Mouse (Mus musculus) bone marrow macrophage, adult 2 months (primary cell): ENCODE data around the gene Ptch2. TPM values are rescaled to one million over a fixed set of nuclear protein-coding genes. Genes with fewer than 3 reads are reported as not detected.

Experiments used
- H3K27ac ChIP-seq: 2 replicates; pipeline ENCODE4 v1.5.1; 2012; ENCODE audit warnings: low read depth, low read length; ENCODE audit not compliant: insufficient read depth
- H3K4me1 ChIP-seq: 2 replicates; pipeline ENCODE4 v1.6.1; 2012; ENCODE audit warnings: low read length; ENCODE audit not compliant: control insufficient read depth, insufficient read depth
- H3K4me3 ChIP-seq: 2 replicates; pipeline ENCODE4 v1.5.1; 2012; ENCODE audit warnings: mild to moderate bottlenecking, low read length, moderate library complexity; ENCODE audit not compliant: insufficient read depth
- CTCF ChIP-seq: IDR thresholded peaks from 2 replicates; pipeline ENCODE4 v1.5.1; 2012; ENCODE audit warnings: low read depth, mild to moderate bottlenecking, low read length, moderate library complexity
- POLR2A ChIP-seq: IDR thresholded peaks from 2 replicates; pipeline ENCODE4 v1.6.1; 2012; ENCODE audit warnings: mild to moderate bottlenecking, low read depth, low read length, borderline replicate concordance
- polyA plus RNA-seq: library from polyadenylated mRNA; stranded (reverse); fragments of >200 nt; gene quantifications from 2 replicates; pipeline ENCODE4 v1.2.4, GENCODE M21; 2012; ENCODE audit not compliant: missing spikeins, insufficient read depth, insufficient read length

The Ptch2 gene
- polyA plus RNA-seq, 1 experiment = not detected

GRCm38 (mm10) chr4:117117931-117118330 lies 22.1 kb downstream of the Ptch2 start:
- Histone ChIP-seq H3K4me3 (no peak overlapping the region), H3K4me1 (peaks cover 22% of the 10 kb centered on the region), H3K27ac (no peak overlapping the region)
- TF ChIP-seq POLR2A = no peak

- peaks cover 33% of the 10 kb centered on the region for H3K4me1 ChIP-seq
- no peak overlapping the region for H3K27ac ChIP-seq
- TF ChIP-seq POLR2A (no peak), CTCF (no peak)
- peak overlapping the region; percentile 59 for H3K4me3 ChIP-seq
Observed at GRCm38 (mm10) chr4:117119636-117120035, 23.8 kb downstream of the Ptch2 start.

GRCm38 (mm10) chr4:117120052-117120444 lies 24.2 kb downstream of the Ptch2 start:
- Histone ChIP-seq H3K4me3 (peak overlapping the region; percentile 59), H3K27ac (peak overlapping the region; percentile 69), H3K4me1 (peaks cover 33% of the 10 kb centered on the region)
- no peak for TF ChIP-seq CTCF
- TF ChIP-seq POLR2A = no peak

- peaks cover 40% of the 10 kb centered on the region for H3K4me1 ChIP-seq
- peak; percentile 74 for TF ChIP-seq CTCF
- TF ChIP-seq POLR2A = no peak
- H3K27ac ChIP-seq = peak overlapping the region; percentile 69
- peak overlapping the region; percentile 82 for H3K4me3 ChIP-seq
Observed at GRCm38 (mm10) chr4:117120445-117121414, 24.9 kb downstream of the Ptch2 start.

GRCm38 (mm10) chr4:117122209-117122608 lies 26.3 kb downstream of the Ptch2 start:
- no peak overlapping the region for H3K27ac ChIP-seq
- H3K4me3 ChIP-seq = no peak overlapping the region
- TF ChIP-seq CTCF (no peak), POLR2A (no peak)
- H3K4me1 ChIP-seq = peaks cover 49% of the 10 kb centered on the region

- peak overlapping the region; percentile 93 for H3K27ac ChIP-seq
Observed at GRCm38 (mm10) chr4:117123546-117124217, 27.8 kb downstream of the Ptch2 start.

GRCm38 (mm10) chr4:117124218-117124517 lies 28.3 kb downstream of the Ptch2 start:
- no peak for TF ChIP-seq CTCF
- Histone ChIP-seq H3K4me3 (peak overlapping the region; percentile 54), H3K27ac (peak overlapping the region; percentile 93), H3K4me1 (peaks cover 51% of the 10 kb centered on the region)

More at GRCm38 (mm10) chr4:117123546-117124217, 27.8 kb downstream of the Ptch2 start:
- Histone ChIP-seq H3K4me1 (peaks cover 51% of the 10 kb centered on the region), H3K4me3 (no peak overlapping the region)
- TF ChIP-seq POLR2A = no peak
- no peak for TF ChIP-seq CTCF

GRCm38 (mm10) chr4:117124518-117125347 lies 28.9 kb downstream of the Ptch2 start:
- peak overlapping the region; percentile 93 for H3K27ac ChIP-seq
- TF ChIP-seq POLR2A (no peak), CTCF (no peak)
- H3K4me1 ChIP-seq = peaks cover 49% of the 10 kb centered on the region
- peak overlapping the region; percentile 54 for H3K4me3 ChIP-seq

GRCm38 (mm10) chr4:117125348-117125909 lies 29.6 kb downstream of the Ptch2 start, which contains the start of gene Btbd19:
Gene Btbd19, minus strand, starts transcription at chr4:117125725.
- peak within 1 kb of the TSS; percentile 54 for H3K4me3 ChIP-seq
- TF ChIP-seq CTCF (no peak), POLR2A (no peak)
- peak within 1 kb of the TSS; percentile 93 for H3K27ac ChIP-seq
- peaks cover 44% of the 10 kb centered on the region for H3K4me1 ChIP-seq
